Mouse (Mus musculus): ENCODE data around the gene Rbm28.

Rbm28 gene

GRCm38 (mm10) chr6:29164314-29165244, at the start of gene Rbm28:
Gene Rbm28, minus strand, starts transcription at chr6:29165006.
- in situ Hi-C loops (cut with MboI, MseI): loop anchor here (5.0 kb wide), 2 partner anchors 38 to 113 kb away; partner anchors contain the start of gene Fam71f2 (in 1 of the 2)

- in situ Hi-C loops (cut with MboI, MseI): no loop called here
Observed at GRCm38 (mm10) chr6:29214245-29214644, 49.4 kb upstream of the Rbm28 start.

GRCm38 (mm10) chr6:29213436-29213835, 48.6 kb upstream of the Rbm28 start:
- in situ Hi-C loops (cut with MboI, MseI): no loop called here

GRCm38 (mm10) chr6:29211806-29212492, 47.1 kb upstream of the Rbm28 start:
- in situ Hi-C loops (cut with MboI, MseI): no loop called here

GRCm38 (mm10) chr6:29211146-29211545, 46.3 kb upstream of the Rbm28 start:
- in situ Hi-C loops (cut with MboI, MseI): no loop called here

GRCm38 (mm10) chr6:29210231-29210936, 45.6 kb upstream of the Rbm28 start:
- in situ Hi-C loops (cut with MboI, MseI): no loop called here

GRCm38 (mm10) chr6:29208178-29208577, 43.4 kb upstream of the Rbm28 start:
- in situ Hi-C loops (cut with MboI, MseI): loop anchor here in 1 of 2 experiments (5.0 kb wide), 1 partner anchor 64 kb away; the partner anchor contains the start of gene Hilpda

- in situ Hi-C loops (cut with MboI, MseI): loop anchor here in 1 of 2 experiments (5.0 kb wide), 1 partner anchor 65 kb away; the partner anchor contains the start of gene Hilpda
Observed at GRCm38 (mm10) chr6:29207017-29207416, 42.2 kb upstream of the Rbm28 start.

- in situ Hi-C loops (cut with MboI, MseI): loop anchor here in 1 of 2 experiments (5.0 kb wide), 1 partner anchor 66 kb away; the partner anchor contains the start of gene Hilpda
Observed at GRCm38 (mm10) chr6:29206006-29206405, 41.2 kb upstream of the Rbm28 start.

- in situ Hi-C loops (cut with MboI, MseI): loop anchor here (5.0 kb wide), 2 partner anchors 38 to 67 kb away; partner anchors contain the start of genes Rbm28 (in 2 of the 2) and Hilpda (in 1 of the 2)
Observed at GRCm38 (mm10) chr6:29204932-29205614, 40.3 kb upstream of the Rbm28 start.

- in situ Hi-C loops (cut with MboI, MseI): loop anchor here (5.0 kb wide), 1 partner anchor 37 kb away; the partner anchor contains the start of gene Rbm28 (in 2 of the 2)
Observed at GRCm38 (mm10) chr6:29203861-29204585, 39.2 kb upstream of the Rbm28 start.

- in situ Hi-C loops (cut with MboI, MseI): loop anchor here (5.0 kb wide), 1 partner anchor 36 kb away; the partner anchor contains the start of gene Rbm28 (in 2 of the 2)
Observed at GRCm38 (mm10) chr6:29203096-29203495, 38.3 kb upstream of the Rbm28 start.

GRCm38 (mm10) chr6:29201988-29202387, 37.2 kb upstream of the Rbm28 start:
- in situ Hi-C loops (cut with MboI, MseI): loop anchor here (5.0 kb wide), 1 partner anchor 35 kb away; the partner anchor contains the start of gene Rbm28 (in 2 of the 2)

GRCm38 (mm10) chr6:29201341-29201740, 36.5 kb upstream of the Rbm28 start:
- in situ Hi-C loops (cut with MboI, MseI): loop anchor here (5.0 kb wide), 1 partner anchor 34 kb away; the partner anchor contains the start of gene Rbm28 (in 2 of the 2)

- in situ Hi-C loops (cut with MboI, MseI): loop anchor here (5.0 kb wide), 1 partner anchor 33 kb away; the partner anchor contains the start of gene Rbm28 (in 2 of the 2)
Observed at GRCm38 (mm10) chr6:29200496-29200895, 35.7 kb upstream of the Rbm28 start.

- in situ Hi-C loops (cut with MboI, MseI): no loop called here
Observed at GRCm38 (mm10) chr6:29199223-29199855, 34.5 kb upstream of the Rbm28 start.

- in situ Hi-C loops (cut with MboI, MseI): no loop called here
Observed at GRCm38 (mm10) chr6:29198309-29199222, 33.8 kb upstream of the Rbm28 start.
